Mouse (Mus musculus): ENCODE measurements around the gene Nlrx1.

GRCm38 (mm10) chr9:44259014-44259413 is 9.4 kb downstream of the Nlrx1 start:
- no peak for TF ChIP-seq CTCF (IDR thresholded peaks at IDR 0.05; ENCODE audit: low read depth, low read length)
- TF ChIP-seq POLR2A (IDR thresholded peaks at IDR 0.05; ENCODE audit: borderline replicate concordance, low read depth, low read length): no peak

Measured in bone marrow macrophage, adult 2 months (primary cell).